Mouse (Mus musculus) testis, adult 2 months (tissue): ENCODE results near the gene Eme1.

Experiments used
- CTCF ChIP-seq: fragments of 200-500 bp; IDR thresholded peaks from 2 replicates; pipeline ENCODE4 v1.5.1; 2012; ENCODE audit warnings: low read depth, mild to moderate bottlenecking, inconsistent platforms, low read length, moderate library complexity; ENCODE audit not compliant: control insufficient read depth, insufficient read depth, insufficient replicate concordance
- POLR2A ChIP-seq: fragments of 200-500 bp; IDR thresholded peaks from 2 replicates; pipeline ENCODE4 v1.6.1; 2012; ENCODE audit warnings: low read depth, mild to moderate bottlenecking, inconsistent platforms, low read length, moderate library complexity; ENCODE audit not compliant: control insufficient read depth

DNA sequence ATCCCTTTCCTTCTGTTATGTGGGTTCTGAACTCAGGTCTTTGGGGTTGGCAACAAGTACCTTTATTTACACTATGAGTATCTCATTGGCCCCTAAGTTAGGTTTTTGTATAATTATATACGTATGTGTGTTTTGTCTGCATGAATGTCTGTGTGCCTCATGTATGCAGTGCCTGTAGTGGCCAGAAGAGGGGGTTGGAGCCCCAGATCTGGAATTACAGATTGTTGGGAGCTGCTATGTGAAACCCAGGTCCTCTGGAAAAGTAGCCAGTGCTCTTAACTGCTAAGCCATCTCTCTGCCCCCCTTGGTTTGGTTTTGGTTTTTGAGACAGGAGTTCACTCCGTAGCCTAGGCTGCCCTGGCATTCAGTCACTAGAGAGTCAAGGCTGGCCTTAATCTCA, 43.4 kb upstream of the Eme1 start:
- TF ChIP-seq POLR2A: no peak
- no peak for TF ChIP-seq CTCF
